Mouse (Mus musculus): ENCODE measurements around the gene Lhfpl1.
"Not testable (repeated sequence)": the region's sequence is repeated elsewhere in the genome, so short reads cannot be mapped to it uniquely, and the experiment has no call there.

Lhfpl1 gene

DNA sequence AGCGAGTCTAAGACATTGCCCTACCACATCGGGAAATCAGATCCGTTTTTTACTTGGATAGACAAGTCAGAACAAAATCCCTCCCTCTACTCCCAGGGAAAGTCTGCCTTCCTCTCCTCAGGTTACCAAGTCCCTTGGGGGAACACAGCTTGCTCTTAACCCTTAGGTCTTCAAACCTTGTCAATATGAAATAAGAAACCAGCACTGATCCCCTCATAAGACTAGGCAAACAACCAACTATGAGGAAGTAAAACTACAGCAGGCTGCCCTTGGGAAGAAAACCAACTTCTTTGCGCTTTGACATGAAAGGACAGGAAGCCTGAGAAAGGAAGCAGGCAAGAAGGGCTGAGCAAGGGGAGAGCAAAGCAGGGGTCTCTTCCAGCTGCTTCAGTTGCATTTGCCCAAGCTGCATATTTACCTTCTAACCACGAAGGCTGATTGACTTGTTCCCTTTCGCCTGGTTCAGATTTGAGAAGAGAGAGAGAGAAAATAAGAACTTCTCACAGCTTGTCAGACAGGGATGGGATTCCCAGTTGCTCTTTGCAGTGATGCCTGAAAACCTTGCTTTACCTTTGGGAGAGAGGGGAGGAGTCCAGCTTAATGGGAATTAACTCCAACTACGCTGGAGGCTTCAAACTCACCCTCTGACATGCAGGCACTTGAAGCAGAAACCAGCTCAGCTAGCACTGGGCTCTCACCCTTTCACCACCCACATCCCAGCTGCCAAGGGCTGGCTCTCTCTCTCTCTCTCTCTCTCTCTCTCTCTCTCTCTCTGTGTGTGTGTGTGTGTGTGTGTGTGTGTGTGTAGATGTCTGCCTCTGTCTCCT lies at the start of gene Lhfpl1:
Lhfpl1 (minus strand) TSS at position 713 of the 827 bp plus-strand sequence.
- no peak for DNase-seq (ENCODE audit: low spot score in 2 of 2)

DNA sequence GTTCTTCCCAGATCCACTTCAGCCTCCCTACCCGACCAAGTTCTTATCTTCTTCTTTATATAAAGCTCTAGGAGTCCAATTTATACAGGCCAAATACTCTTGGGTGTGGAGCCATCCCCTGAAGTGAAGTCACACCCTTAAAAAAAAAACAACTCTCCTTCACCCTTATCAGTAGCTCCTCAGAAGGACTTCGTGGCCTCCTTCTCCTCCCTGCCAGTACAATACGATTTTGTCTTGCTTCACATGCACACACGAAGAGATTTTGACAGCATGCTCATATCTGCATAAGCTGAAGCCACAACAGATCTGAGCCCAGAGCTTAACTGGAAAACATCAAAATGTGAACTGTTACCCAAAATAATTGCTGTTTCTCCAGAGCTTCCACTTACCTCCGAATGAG lies 22.9 kb upstream of the Lhfpl1 start:
- no peak for DNase-seq (ENCODE audit: low spot score in 2 of 2)

DNA sequence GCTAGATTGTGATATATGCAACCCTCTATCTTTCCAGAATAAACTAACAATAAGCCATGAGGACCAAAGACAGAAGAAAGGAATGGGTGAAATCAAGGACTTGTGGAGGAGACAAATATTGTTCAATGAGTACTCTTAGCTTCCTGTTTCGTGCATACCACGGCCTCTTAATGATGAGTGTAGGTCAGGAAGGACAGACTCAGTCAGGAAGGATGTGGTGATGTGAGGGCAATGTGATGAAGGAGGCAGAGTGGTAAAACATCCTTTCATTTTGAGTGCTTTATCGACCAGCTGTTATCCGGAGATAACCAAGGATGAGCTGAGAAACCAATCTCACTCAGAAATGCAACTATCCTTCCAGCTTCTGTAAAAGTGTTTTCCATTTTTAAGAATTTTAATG lies 13.6 kb upstream of the Lhfpl1 start:
- no peak for DNase-seq (ENCODE audit: low spot score in 2 of 2)

DNA sequence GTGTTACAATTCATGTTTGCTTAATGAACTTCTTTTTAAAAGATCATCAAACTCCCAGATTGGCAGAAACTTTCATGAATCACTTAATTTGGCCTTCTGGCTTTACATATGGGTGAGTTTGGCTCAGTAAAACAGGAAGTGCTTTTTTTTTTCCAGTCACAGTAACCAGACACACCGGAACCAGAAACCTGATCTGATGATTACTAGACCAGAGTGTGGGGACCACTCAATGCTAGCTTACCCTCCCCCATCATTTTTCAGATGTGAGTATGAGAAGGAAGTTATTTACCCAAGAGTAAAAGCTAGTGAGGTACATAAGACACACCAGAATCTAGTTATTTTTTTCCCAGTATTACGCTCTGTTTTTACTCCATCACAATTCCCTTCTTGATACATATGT lies 6.5 kb downstream of the Lhfpl1 start:
- DNase-seq (ENCODE audit: low spot score in 2 of 2) = no peak

DNA sequence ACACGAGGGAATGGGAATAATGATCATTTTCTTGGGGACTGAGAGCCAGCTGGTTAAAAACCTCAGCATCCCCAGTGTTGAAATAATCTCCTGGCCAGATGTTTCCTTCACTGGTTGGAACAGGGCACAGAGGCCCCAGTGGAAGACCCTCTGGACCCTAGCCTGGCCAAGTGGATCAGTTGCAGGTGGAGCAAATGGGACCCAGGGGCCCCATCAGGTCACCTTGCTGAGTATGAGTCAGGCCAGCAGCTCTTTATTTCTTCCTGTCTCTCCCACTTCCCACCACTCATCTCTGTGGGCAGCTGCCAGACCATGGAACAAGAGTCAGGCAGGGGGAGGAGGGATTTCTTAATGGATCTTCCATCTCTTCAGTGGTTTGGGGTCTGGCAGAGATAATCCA lies 12.7 kb downstream of the Lhfpl1 start:
- no peak for DNase-seq (ENCODE audit: low spot score in 2 of 2)

DNA sequence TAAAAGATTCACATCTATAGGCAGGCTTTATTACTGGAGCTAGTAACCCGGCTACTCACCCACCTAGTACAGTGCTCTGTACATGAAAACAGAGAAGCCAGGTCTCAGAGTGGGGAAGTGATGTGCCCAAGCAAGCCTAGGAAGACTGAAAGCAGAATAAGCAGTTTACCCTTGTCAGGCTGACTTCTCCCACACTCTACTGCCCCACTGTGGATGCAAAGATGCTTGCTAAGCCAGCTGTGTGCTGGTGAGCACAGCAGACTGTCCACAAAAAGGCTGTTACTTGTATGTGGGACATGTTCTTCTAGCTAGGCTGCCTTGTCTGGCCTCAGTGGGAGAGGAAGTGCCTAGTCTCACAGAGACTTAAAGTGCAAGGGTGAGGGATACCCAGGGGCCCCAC lies 40.3 kb downstream of the Lhfpl1 start:
- DNase-seq (ENCODE audit: low spot score in 2 of 2) = no peak

DNA sequence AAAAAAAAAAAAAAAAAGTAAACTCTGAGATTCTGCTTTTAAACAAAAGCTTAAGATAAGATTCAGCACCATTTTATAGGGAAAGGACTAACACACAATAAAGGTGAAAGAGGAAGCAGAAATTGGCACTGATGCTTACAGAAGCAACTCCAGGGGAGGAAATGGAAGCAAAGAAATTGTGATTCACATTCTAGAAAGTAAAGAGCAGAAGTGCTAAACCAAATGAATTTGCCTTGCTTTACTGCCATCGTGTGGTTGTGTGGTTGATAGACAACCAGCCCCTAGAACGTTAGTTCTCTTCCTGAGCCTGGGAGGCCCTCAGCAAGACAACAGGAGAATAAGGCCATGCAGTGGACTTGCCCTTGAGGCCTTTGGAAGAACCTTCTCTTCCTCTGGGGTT lies 41.7 kb downstream of the Lhfpl1 start:
- peak in 1 of 2 experiments; percentile 16 for DNase-seq (ENCODE audit: low spot score in 2 of 2)

DNA sequence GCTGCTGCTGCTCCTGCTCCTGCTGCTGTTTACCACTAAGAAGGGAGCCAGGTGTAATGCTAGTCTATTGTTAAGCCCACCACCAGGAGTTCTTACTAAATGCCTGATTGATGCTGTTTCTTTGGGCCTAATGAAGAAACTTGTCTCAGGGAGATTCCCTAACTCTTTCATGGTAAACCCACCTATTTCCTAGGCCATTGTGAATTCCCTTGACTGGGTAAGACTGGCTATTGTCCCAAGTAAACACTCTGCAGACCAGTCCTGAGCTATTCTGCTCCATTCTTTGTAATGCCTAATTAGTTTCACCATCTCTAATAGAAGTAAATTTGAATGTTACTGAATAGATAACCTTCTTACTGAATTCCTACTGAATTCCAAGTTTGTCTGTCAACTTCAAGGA lies 48.7 kb downstream of the Lhfpl1 start:
- DNase-seq (ENCODE audit: low spot score in 2 of 2) = not testable (repeated sequence)

DNA sequence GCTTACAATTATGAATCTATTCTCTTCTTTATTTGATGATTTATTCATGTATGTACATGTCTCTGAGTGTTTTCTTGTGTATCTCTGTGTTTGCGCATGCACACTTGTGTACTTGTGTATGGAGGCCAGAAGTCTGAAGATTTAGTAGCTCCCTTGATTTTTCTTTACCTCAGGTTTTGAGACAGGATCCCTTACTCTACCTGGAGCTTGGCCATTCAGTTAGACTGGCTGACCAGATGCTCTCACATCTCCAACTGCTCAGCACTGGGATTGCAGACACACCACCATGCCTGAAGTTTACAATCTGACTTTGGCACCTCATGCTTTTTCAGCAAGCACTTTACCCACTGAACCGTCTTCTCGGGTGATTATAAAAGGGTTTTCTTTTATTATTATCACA lies 76.7 kb downstream of the Lhfpl1 start:
- DNase-seq (ENCODE audit: low spot score in 2 of 2) = no peak

DNA sequence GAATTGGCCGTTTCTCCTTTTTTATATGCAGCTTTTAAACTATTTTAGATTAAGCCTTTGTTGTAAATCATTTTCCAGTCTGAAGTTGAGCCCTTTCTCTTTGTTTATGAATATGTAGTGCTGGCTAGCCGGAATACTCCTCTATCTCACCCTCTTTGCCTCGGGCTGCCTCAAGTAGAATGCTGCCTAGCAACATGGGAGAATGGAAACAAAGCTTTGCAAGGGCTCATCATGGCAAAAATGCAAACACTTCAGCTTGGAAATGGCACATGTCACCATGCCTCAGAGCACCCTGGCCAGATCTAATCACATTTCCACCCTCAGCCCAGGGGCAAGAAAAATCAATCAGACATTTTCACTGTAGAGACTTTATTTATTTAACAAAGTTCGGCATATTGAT lies 77.1 kb downstream of the Lhfpl1 start:
- DNase-seq (ENCODE audit: low spot score in 2 of 2) = no peak

DNA sequence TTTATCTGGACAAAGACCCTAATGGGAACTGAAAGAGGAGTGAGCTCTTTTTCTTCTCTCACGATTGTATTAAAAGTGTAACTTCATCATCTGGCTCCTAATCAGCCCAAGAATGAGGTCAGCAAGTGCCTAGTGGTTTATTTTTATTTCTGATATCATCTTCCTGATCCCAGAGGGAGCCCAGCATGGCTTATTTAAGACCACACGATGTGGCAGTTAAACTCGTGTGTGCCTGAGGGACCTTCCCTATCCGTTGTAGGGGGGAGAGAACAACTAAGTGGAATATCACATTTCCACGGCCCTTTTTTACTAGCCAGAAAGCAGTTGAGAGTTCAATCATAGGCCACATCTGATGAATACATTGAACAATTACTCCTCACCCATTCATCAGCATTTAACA lies 87.1 kb downstream of the Lhfpl1 start:
- DNase-seq (ENCODE audit: low spot score in 2 of 2) = no peak
